Mouse (Mus musculus) olfactory bulb, adult 2 months (tissue): Measurements from ENCODE around the gene Slc2a9.

ENCODE experiments used
- CTCF ChIP-seq: fragments of 200-500 bp; IDR thresholded peaks from 2 replicates; pipeline ENCODE4 v1.5.1; 2012; ENCODE audit warnings: low read depth, mild to moderate bottlenecking, low read length, moderate library complexity; ENCODE audit not compliant: insufficient read depth
- POLR2A ChIP-seq: fragments of 200-500 bp; IDR thresholded peaks from 2 replicates; pipeline ENCODE4 v1.6.1; 2012; ENCODE audit warnings: mild to moderate bottlenecking, low read depth, low read length, moderate library complexity; ENCODE audit not compliant: insufficient read depth

DNA sequence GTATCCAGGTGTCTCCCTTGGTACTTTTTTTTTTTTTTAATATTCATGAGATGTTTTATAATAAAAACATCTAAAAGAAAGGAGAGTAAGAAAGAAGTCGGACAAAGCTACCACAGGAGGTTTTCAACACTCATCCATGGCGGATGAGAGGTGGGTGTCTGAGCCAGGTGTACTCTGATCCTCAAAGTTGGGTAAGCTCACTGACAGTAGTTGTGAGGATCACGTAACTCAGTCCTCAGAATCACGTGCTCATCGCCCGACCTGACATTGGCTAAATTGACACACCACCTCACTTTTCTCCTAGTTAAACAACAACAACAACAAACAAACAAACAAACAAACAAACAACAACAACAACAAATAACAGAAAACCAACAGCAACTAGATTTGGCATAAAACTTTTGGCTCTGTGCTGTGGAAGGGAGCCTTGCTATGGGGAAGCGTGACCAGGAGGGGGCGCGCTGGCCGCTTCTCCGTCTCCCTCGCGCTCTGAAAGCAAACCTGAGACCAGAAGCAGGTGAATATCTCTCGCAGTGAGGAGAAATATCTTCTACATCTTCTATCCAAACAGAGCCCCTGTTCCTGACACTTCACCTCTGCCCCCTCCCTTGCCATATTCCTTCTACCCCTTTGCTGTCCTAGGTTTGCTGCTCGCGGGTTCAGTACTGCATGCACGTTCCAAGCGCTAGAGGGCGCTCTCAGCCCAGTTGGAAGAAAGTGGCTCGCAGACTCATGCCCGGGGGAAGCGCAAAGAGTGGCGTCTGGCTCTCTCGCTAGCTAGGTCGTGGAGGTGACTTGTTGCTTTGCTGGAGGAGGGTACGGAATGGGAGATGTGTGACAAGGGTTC lies 195.5 kb downstream of the Slc2a9 start:
- no peak for TF ChIP-seq POLR2A
- peak; percentile 99 for TF ChIP-seq CTCF
